Mouse (Mus musculus) stomach, embryonic 16.5 days (tissue): ENCODE results near the gene Rnf44. TPM values are rescaled to one million over a fixed set of nuclear protein-coding genes. Genes with fewer than 3 reads are reported as not detected.

Source experiments
- ATAC-seq: fragments of 200-750 bp; cut with Nextera tagmentation; 2 replicates; pipeline ENCODE4 v1.8.0; 2017; ENCODE audit warnings: moderate number of reproducible peaks, moderate TSS enrichment; ENCODE audit not compliant: insufficient read depth, low FRiP score
- H3K27ac ChIP-seq: fragments of 300-500 bp; sonication (generic); 2 replicates; pipeline ENCODE4 v1.5.1; 2014; ENCODE audit warnings: low read length
- H3K27me3 ChIP-seq: fragments of 300-500 bp; sonication (generic); 2 replicates; pipeline ENCODE4 v1.6.1; 2014; ENCODE audit warnings: low read length, control low read depth, mixed read lengths; ENCODE audit not compliant: control insufficient read depth, insufficient read depth
- H3K36me3 ChIP-seq: fragments of 300-500 bp; sonication (generic); 2 replicates; pipeline ENCODE4 v1.6.1; 2014; ENCODE audit warnings: low read length; ENCODE audit not compliant: control insufficient read depth, insufficient read depth
- H3K4me1 ChIP-seq: fragments of 300-500 bp; sonication (generic); 2 replicates; pipeline ENCODE4 v1.6.1; 2014; ENCODE audit warnings: low read length, control low read depth, mixed read lengths; ENCODE audit not compliant: control insufficient read depth, insufficient read depth
- H3K4me2 ChIP-seq: fragments of 300-500 bp; sonication (generic); 2 replicates; pipeline ENCODE4 v1.6.1; 2014; ENCODE audit warnings: low read depth, low read length, mixed read lengths
- H3K4me3 ChIP-seq: fragments of 300-500 bp; sonication (generic); replicated peaks from 2 replicates; pipeline ENCODE4 v1.5.1; 2014; ENCODE audit warnings: mild to moderate bottlenecking, low read length
- H3K9ac ChIP-seq: fragments of 300-500 bp; sonication (generic); 2 replicates; pipeline ENCODE4 v1.6.1; 2014; ENCODE audit warnings: low read length
- H3K9me3 ChIP-seq: fragments of 300-500 bp; sonication (generic); replicated peaks from 2 replicates; pipeline ENCODE4 v1.6.1; 2016; ENCODE audit warnings: low read length, control low read depth; ENCODE audit not compliant: control insufficient read depth
- WGBS: fragments of 180-500 bp; shearing (Covaris S2); extraction: QIAGEN DNeasy Blood & Tissue Kit; methylation state at CpG from one replicate; pipeline ENCODE4 v1.1.7; 2014; 5-methylcytosine and 5-hydroxymethylcytosine counted together
- polyA plus RNA-seq: library from polyadenylated mRNA; unstranded; fragments of >200 nt; fragmentation: Nextera tagmentation; extraction: Ambion mirVana; gene quantifications from 2 replicates; pipeline ENCODE4 v1.2.1, GENCODE M21; 2015

Rnf44 gene
- 52.5 and 56.5 TPM in 2 replicates for polyA plus RNA-seq

- H3K9me3 ChIP-seq, result no peaks in the 10 kb centered on the region
- H3K4me1 ChIP-seq, result peaks cover 20% of the 10 kb centered on the region
- peak within 1 kb of the TSS; percentile 89 for H3K9ac ChIP-seq
- H3K27ac ChIP-seq, result peak within 1 kb of the TSS; percentile 97
- H3K27me3 ChIP-seq, result no peaks in the 10 kb centered on the region
- ATAC-seq, result peak; percentile 99
- peak within 1 kb of the TSS; percentile 99 for H3K4me3 ChIP-seq
- no peaks in the 10 kb centered on the region for H3K36me3 ChIP-seq
- H3K4me2 ChIP-seq, result peak within 1 kb of the TSS; percentile 98
- WGBS, result under 1% methylated on average over 87 of the region's 92 CpGs
These were observed at the start of gene Rnf44 for GRCm38 (mm10) chr13:54693558-54694347. Gene Rnf44, minus strand, starts transcription at chr13:54693907.

DNA sequence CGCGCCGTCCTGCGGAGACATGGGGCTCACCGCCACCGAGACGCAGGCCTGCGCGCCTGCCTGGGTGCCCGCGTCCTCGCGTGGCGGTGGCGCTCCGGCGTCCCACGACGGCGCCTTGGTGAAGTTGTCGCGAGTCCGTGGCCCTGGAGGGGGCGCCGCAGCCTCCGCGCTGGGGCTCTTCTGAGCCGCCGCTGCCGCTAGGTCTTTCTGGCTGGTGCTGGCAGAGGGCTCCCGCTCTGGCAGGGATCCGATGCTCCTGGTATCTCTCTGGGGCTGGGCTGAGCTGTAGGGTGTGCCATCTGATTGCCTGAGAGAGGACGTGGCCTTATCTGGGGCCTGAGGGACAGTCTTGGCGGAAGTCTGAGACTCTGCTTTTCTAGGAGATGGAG, 44.5 kb upstream of the Rnf44 start:
- H3K9ac ChIP-seq, result peak overlapping the region; percentile 35; the same call in 1 of the 2 replicates
- no peak overlapping the region for H3K27ac ChIP-seq
- peak overlapping the region; percentile 64 for H3K4me2 ChIP-seq
- H3K4me1 ChIP-seq, result peaks cover 4% of the 10 kb centered on the region; the same call in 1 of the 2 replicates
- no peaks in the 10 kb centered on the region for H3K9me3 ChIP-seq
- 4% methylated on average over 34 of the region's 34 CpGs for WGBS
- H3K4me3 ChIP-seq, result peak overlapping the region; percentile 45
- H3K27me3 ChIP-seq, result peaks cover 42% of the 10 kb centered on the region
- H3K36me3 ChIP-seq, result no peaks in the 10 kb centered on the region
- ATAC-seq, result no peak

DNA sequence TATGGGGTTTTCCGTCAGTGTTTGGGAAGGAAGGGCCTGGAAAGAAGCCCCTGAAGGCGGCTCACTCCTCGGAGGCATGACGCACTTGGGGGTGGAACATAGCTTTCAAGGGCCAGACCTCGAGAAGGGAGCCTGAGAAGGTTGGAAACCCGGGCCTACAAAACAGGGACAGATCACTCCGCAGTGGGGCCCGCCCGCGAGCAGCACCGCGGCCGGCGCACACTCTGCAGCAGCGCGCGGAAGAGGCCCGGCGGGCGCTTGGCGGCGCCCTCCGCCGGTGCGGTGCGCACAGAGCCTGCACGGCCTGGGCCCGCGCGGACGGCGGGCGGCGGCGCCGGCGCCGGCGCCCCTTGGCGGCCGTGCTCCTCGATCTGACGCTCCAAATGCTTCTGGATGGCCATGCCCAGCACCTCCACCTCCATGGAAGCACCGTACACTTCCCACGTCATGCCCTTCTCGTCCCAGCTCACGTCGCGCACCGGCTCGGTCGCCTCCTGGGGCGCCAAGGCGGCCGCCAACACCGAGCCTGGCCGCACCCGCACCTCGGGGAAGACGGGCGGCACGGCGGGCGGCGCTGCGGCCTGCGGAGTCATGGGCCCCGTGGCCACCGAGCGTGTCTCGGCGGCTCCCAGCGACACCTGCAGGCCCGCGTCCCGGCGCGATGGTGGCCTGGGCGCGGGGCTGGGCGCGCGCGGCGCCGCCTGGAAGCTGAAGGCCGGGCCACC, 43.9 kb upstream of the Rnf44 start:
- H3K27me3 ChIP-seq, result peaks cover 42% of the 10 kb centered on the region
- H3K27ac ChIP-seq, result no peak overlapping the region
- ATAC-seq, result peak; percentile 83
- peak overlapping the region; percentile 45 for H3K4me3 ChIP-seq
- peaks cover 4% of the 10 kb centered on the region; the same call in 1 of the 2 replicates for H3K4me1 ChIP-seq
- peak overlapping the region; percentile 64 for H3K4me2 ChIP-seq
- no peaks in the 10 kb centered on the region for H3K9me3 ChIP-seq
- no peaks in the 10 kb centered on the region for H3K36me3 ChIP-seq
- peak overlapping the region; percentile 35; the same call in 1 of the 2 replicates for H3K9ac ChIP-seq
- WGBS, result 1% methylated on average over 85 of the region's 87 CpGs

DNA sequence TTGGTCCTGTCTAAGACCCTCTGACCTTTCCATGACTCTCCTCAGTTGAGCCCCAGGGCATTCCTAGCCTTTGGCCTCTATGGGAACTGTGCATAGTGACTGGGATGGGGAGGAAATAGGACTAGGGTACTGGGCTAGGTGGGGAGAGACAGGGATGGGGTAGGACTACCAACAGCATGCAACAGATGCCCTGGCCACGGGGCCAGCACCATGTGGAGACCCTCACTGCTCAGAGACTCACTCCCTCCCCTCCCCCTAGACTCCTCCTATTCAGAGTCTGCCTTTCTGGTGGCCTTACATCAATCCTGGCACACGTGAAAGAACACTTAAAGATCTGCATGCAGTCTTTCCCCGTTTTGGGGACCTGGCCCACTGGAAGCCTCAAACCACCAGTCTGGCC, 43.2 kb upstream of the Rnf44 start:
- ATAC-seq, result no peak
- Histone ChIP-seq H3K9me3 (no peaks in the 10 kb centered on the region), H3K36me3 (no peaks in the 10 kb centered on the region), H3K27ac (no peak overlapping the region), H3K27me3 (peaks cover 42% of the 10 kb centered on the region), H3K4me1 (peaks cover 4% of the 10 kb centered on the region; the same call in 1 of the 2 replicates), H3K4me3 (peak overlapping the region; percentile 45; the same call in 1 of the 2 replicates), H3K9ac (no peak overlapping the region), H3K4me2 (peak overlapping the region; percentile 64)
- WGBS, result 22% methylated on average over 3 of the region's 3 CpGs

- ATAC-seq, result no peak
- Histone ChIP-seq H3K27me3 (no peaks in the 10 kb centered on the region), H3K4me3 (no peak overlapping the region), H3K9me3 (no peaks in the 10 kb centered on the region), H3K36me3 (no peaks in the 10 kb centered on the region), H3K4me1 (no peaks in the 10 kb centered on the region), H3K9ac (no peak overlapping the region), H3K4me2 (no peak overlapping the region), H3K27ac (no peak overlapping the region)
- 60% methylated on average over 11 of the region's 11 CpGs for WGBS
These were observed 32.4 kb upstream of the Rnf44 start for GRCm38 (mm10) chr13:54726131-54726530.

DNA sequence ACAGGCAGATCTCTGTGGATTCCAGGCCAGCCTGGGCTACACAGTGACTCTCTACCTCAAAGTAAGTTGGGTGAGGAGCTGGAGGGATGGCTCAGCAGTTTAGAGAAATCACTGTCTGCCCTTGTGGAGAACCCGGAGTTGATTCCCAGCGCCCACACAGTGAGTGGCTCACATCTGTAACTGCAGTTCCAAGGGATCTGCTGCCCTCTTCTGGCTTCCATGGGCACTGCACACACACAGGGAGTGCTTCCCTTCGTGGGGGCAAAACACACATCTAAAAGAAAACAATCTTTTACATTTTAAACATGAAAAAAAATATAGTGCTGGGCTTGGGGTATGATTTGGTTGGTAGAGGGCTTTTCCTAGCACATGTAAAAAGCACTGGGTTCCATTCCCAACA, 29.4 kb upstream of the Rnf44 start:
- Histone ChIP-seq H3K27ac (no peak overlapping the region), H3K9ac (no peak overlapping the region), H3K4me1 (no peaks in the 10 kb centered on the region), H3K36me3 (no peaks in the 10 kb centered on the region), H3K27me3 (no peaks in the 10 kb centered on the region), H3K4me3 (no peak overlapping the region), H3K4me2 (no peak overlapping the region), H3K9me3 (no peaks in the 10 kb centered on the region)
- ATAC-seq, result no peak
- 90% methylated on average over 3 of the region's 3 CpGs for whole genome bisulfite sequencing

DNA sequence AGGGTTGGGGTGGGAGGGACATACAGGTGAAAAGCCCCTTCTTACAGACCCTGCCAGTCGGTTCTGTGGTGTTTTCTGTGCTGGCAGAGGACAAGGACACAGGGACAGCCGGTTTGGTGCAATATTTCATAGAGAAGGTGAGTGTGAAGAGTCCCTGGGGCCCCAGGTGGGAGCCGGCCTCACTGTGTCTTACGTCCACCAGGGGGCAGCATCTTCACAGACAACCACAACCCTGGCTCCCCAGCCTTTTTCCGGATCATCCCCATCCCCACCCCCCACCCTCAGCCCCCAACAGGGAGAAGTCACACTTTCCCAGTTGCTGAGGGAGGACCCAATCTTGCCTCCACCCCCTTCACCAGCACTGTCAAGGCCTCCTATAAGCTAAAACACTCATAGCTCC, 23.2 kb upstream of the Rnf44 start:
- ATAC-seq, result no peak
- 6% methylated on average over 5 of the region's 5 CpGs for WGBS

GRCm38 (mm10) chr13:54714996-54715395, 21.3 kb upstream of the Rnf44 start:
- no peak overlapping the region for H3K27ac ChIP-seq
- no peaks in the 10 kb centered on the region for H3K27me3 ChIP-seq
- no peaks in the 10 kb centered on the region for H3K4me1 ChIP-seq
- no peaks in the 10 kb centered on the region for H3K36me3 ChIP-seq
- 63% methylated on average over 10 of the region's 10 CpGs for WGBS
- H3K4me3 ChIP-seq, result no peak overlapping the region
- no peaks in the 10 kb centered on the region for H3K9me3 ChIP-seq
- no peak overlapping the region for H3K4me2 ChIP-seq
- ATAC-seq, result no peak
- H3K9ac ChIP-seq, result no peak overlapping the region

More for the DNA sequence above, 23.2 kb upstream of the Rnf44 start:
- Histone ChIP-seq H3K4me1 (no peaks in the 10 kb centered on the region), H3K36me3 (no peaks in the 10 kb centered on the region), H3K9ac (no peak overlapping the region), H3K27me3 (no peaks in the 10 kb centered on the region), H3K9me3 (no peaks in the 10 kb centered on the region), H3K4me2 (no peak overlapping the region), H3K4me3 (no peak overlapping the region), H3K27ac (no peak overlapping the region)

- H3K36me3 ChIP-seq, result no peaks in the 10 kb centered on the region
- no peak overlapping the region for H3K4me2 ChIP-seq
- no peak for ATAC-seq
- no peaks in the 10 kb centered on the region for H3K4me1 ChIP-seq
- no peak overlapping the region for H3K4me3 ChIP-seq
- H3K9ac ChIP-seq, result no peak overlapping the region
- no peaks in the 10 kb centered on the region for H3K27me3 ChIP-seq
- 43% methylated on average over 4 of the region's 4 CpGs for WGBS
- no peak overlapping the region for H3K27ac ChIP-seq
- H3K9me3 ChIP-seq, result no peaks in the 10 kb centered on the region
These were observed 20.7 kb upstream of the Rnf44 start for GRCm38 (mm10) chr13:54714393-54714792.
